ENCODE assay signal across 8 mouse cellular contexts in the genomic region with DNA sequence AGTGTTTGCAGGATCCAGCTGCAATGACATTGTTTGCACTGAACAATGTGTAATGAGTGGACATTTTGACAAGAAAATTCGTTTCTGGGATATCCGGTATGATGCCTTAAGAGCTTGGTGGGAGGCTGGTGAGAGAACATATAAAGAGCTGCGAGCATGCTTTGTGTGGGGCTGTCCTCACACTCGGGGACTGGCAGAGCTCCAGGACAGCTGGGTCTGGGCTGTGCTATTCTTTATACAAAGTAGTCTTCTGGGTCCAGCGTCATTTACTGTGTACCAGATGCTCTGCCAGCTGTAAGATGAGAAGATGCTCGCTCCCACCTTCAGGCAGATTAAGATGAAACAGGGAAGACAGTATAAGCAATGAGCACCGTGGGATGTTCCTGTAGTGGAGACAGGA. TPM values are rescaled to one million over a fixed set of nuclear protein-coding genes. Genes with fewer than 3 reads are reported as not detected.
DNase-seq lines count a peak whose midpoint lies in the region; ATAC-seq lines count a peak whose summit lies in the region.

No protein-coding gene starts in this region.

- no peak overlapping the region for H3K4me2 ChIP-seq in hindbrain, embryonic 15.5 days
- no peak overlapping the region for H3K4me2 ChIP-seq in hindbrain, embryonic 11.5 days (replicated peaks; ENCODE audit: low read depth, low read length)
- H3K4me2 ChIP-seq in intestine, embryonic 16.5 days (ENCODE audit: low read depth, low read length): no peak overlapping the region
- no peak overlapping the region for H3K4me2 ChIP-seq in neural tube, embryonic 15.5 days
- H3K4me2 ChIP-seq in midbrain, embryonic 13.5 days (replicated peaks): no peak overlapping the region

- no peak overlapping the region for H3K9ac ChIP-seq in hindbrain, embryonic 15.5 days
- H3K9ac ChIP-seq in hindbrain, embryonic 11.5 days (ENCODE audit: low read depth, low read length): no peak overlapping the region
- H3K9ac ChIP-seq in intestine, embryonic 16.5 days (ENCODE audit: low read depth, low read length): no peak overlapping the region
- H3K9ac ChIP-seq in neural tube, embryonic 15.5 days (replicated peaks): no peak overlapping the region
- no peak overlapping the region for H3K9ac ChIP-seq in midbrain, embryonic 13.5 days (replicated peaks)

- H3K27ac ChIP-seq in hindbrain, embryonic 15.5 days (replicated peaks): peak overlapping the region; percentile 39; the same call in 1 of the 2 replicates
- H3K27ac ChIP-seq in hindbrain, embryonic 11.5 days (ENCODE audit: low read depth, low read length): no peak overlapping the region
- H3K27ac ChIP-seq in intestine, embryonic 16.5 days (ENCODE audit: low read length): peak overlapping the region; percentile 80
- peak overlapping the region; percentile 45 for H3K27ac ChIP-seq in neural tube, embryonic 15.5 days (replicated peaks)
- no peak overlapping the region for H3K27ac ChIP-seq in midbrain, embryonic 13.5 days

- ATAC-seq in hindbrain, embryonic 15.5 days (ENCODE audit: low FRiP score, low read depth): peak; percentile 76; the same call in 1 of the 2 replicates
- ATAC-seq in hindbrain, embryonic 11.5 days (ENCODE audit: low FRiP score): no peak
- peak; percentile 86 for ATAC-seq in intestine, embryonic 16.5 days
- ATAC-seq in neural tube, embryonic 15.5 days (ENCODE audit: low FRiP score): peak; percentile 75; the same call in 1 of the 2 replicates
- no peak for ATAC-seq in midbrain, embryonic 13.5 days

- no peak overlapping the region for H3K4me3 ChIP-seq in hindbrain, embryonic 15.5 days
- no peak overlapping the region for H3K4me3 ChIP-seq in hindbrain, embryonic 11.5 days (ENCODE audit: low read depth, low read length)
- no peak overlapping the region for H3K4me3 ChIP-seq in intestine, embryonic 16.5 days (ENCODE audit: low read length)
- H3K4me3 ChIP-seq in neural tube, embryonic 15.5 days (replicated peaks): no peak overlapping the region
- no peak overlapping the region for H3K4me3 ChIP-seq in midbrain, embryonic 13.5 days (replicated peaks)

- H3K4me1 ChIP-seq in hindbrain, embryonic 15.5 days (replicated peaks): no peaks in the 10 kb centered on the region
- no peaks in the 10 kb centered on the region for H3K4me1 ChIP-seq in hindbrain, embryonic 11.5 days (replicated peaks; ENCODE audit: control insufficient read depth, insufficient read depth, low read length)
- H3K4me1 ChIP-seq in intestine, embryonic 16.5 days (ENCODE audit: control insufficient read depth, insufficient read depth, low read length): no peaks in the 10 kb centered on the region
- peaks cover 13% of the 10 kb centered on the region for H3K4me1 ChIP-seq in neural tube, embryonic 15.5 days
- H3K4me1 ChIP-seq in midbrain, embryonic 13.5 days (replicated peaks): no peaks in the 10 kb centered on the region

- H3K27me3 ChIP-seq in hindbrain, embryonic 15.5 days: no peaks in the 10 kb centered on the region
- H3K27me3 ChIP-seq in hindbrain, embryonic 11.5 days (ENCODE audit: control insufficient read depth, insufficient read depth, low read length): no peaks in the 10 kb centered on the region
- H3K27me3 ChIP-seq in intestine, embryonic 16.5 days (replicated peaks; ENCODE audit: control insufficient read depth, insufficient read depth, low read length): no peaks in the 10 kb centered on the region
- no peaks in the 10 kb centered on the region for H3K27me3 ChIP-seq in neural tube, embryonic 15.5 days (replicated peaks)
- H3K27me3 ChIP-seq in midbrain, embryonic 13.5 days: no peaks in the 10 kb centered on the region

- 63% methylated on average over 7 of the region's 7 CpGs for WGBS in hindbrain, embryonic 15.5 days
- WGBS in hindbrain, embryonic 11.5 days: 91% methylated on average over 7 of the region's 7 CpGs
- WGBS in intestine, embryonic 16.5 days: 58% methylated on average over 7 of the region's 7 CpGs
- WGBS in neural tube, embryonic 15.5 days: 56% methylated on average over 7 of the region's 7 CpGs
- WGBS in midbrain, embryonic 13.5 days: 89% methylated on average over 7 of the region's 7 CpGs

- H3K9me3 ChIP-seq in hindbrain, embryonic 15.5 days: no peaks in the 10 kb centered on the region
- H3K9me3 ChIP-seq in hindbrain, embryonic 11.5 days (ENCODE audit: control insufficient read depth, low read length): no peaks in the 10 kb centered on the region
- H3K9me3 ChIP-seq in intestine, embryonic 16.5 days (ENCODE audit: control insufficient read depth, low read length): no peaks in the 10 kb centered on the region
- no peaks in the 10 kb centered on the region for H3K9me3 ChIP-seq in neural tube, embryonic 15.5 days (replicated peaks)
- no peaks in the 10 kb centered on the region for H3K9me3 ChIP-seq in midbrain, embryonic 13.5 days

- peaks cover 83% of the 10 kb centered on the region for H3K36me3 ChIP-seq in hindbrain, embryonic 15.5 days
- H3K36me3 ChIP-seq in hindbrain, embryonic 11.5 days (ENCODE audit: control insufficient read depth, insufficient read depth, low read length): peaks cover 13% of the 10 kb centered on the region
- H3K36me3 ChIP-seq in intestine, embryonic 16.5 days (ENCODE audit: control insufficient read depth, insufficient read depth, low read length): peaks cover 22% of the 10 kb centered on the region
- peaks cover 84% of the 10 kb centered on the region for H3K36me3 ChIP-seq in neural tube, embryonic 15.5 days
- H3K36me3 ChIP-seq in midbrain, embryonic 13.5 days: peaks cover 89% of the 10 kb centered on the region

- no peak for DNase-seq in hindbrain, embryonic 11.5 days (ENCODE audit: low spot score)
- DNase-seq in frontal cortex, adult 2 months (ENCODE audit: extremely low spot score in 1 of 2, low spot score in 1 of 2): peak; percentile 63 to 78
- DNase-seq in ovary, postnatal 36 days (ENCODE audit: low spot score): no peak
- no peak for DNase-seq in Muller cell, postnatal 12 days (ENCODE audit: inconsistent ontology term)

RNA-seq across cellular contexts. Expression of a gene that starts 17.2 kb away (rescaled TPM):
- polyA plus RNA-seq in hindbrain, embryonic 15.5 days (2015; fragmentation: Nextera tagmentation; extraction: Ambion mirVana): 1.7 and 2.3 TPM in 2 replicates
- 1.8 and 2.6 TPM in 2 replicates for polyA plus RNA-seq in hindbrain, embryonic 11.5 days (2014; fragmentation: Nextera tagmentation; extraction: Ambion mirVana)
- polyA plus RNA-seq in frontal cortex, adult 2 months (2012; rRNA removed): 3.6 and 4.5 TPM in 2 replicates
- 0.72 and 0.91 TPM in 2 replicates for polyA plus RNA-seq in intestine, embryonic 16.5 days (2015; fragmentation: Nextera tagmentation; extraction: Ambion mirVana)
- polyA plus RNA-seq in neural tube, embryonic 15.5 days (2015; fragmentation: Nextera tagmentation; extraction: Ambion mirVana): 2.1 and 2.7 TPM in 2 replicates
- polyA plus RNA-seq in midbrain, embryonic 13.5 days (2015; fragmentation: Nextera tagmentation; extraction: Ambion mirVana): 2.5 and 3.2 TPM in 2 replicates

RNA-seq across cellular contexts. Expression of a gene that starts 30.6 kb away (rescaled TPM):
- polyA plus RNA-seq in hindbrain, embryonic 15.5 days (2015; fragmentation: Nextera tagmentation; extraction: Ambion mirVana): 71.4 and 73.9 TPM in 2 replicates
- polyA plus RNA-seq in hindbrain, embryonic 11.5 days (2014; fragmentation: Nextera tagmentation; extraction: Ambion mirVana): 37.8 and 39.7 TPM in 2 replicates
- polyA plus RNA-seq in frontal cortex, adult 2 months (2012; rRNA removed): 73.7 and 83.3 TPM in 2 replicates
- polyA plus RNA-seq in intestine, embryonic 16.5 days (2015; fragmentation: Nextera tagmentation; extraction: Ambion mirVana): 21.7 and 24.6 TPM in 2 replicates
- polyA plus RNA-seq in neural tube, embryonic 15.5 days (2015; fragmentation: Nextera tagmentation; extraction: Ambion mirVana): 65.4 and 74.5 TPM in 2 replicates
- 57.6 and 62.4 TPM in 2 replicates for polyA plus RNA-seq in midbrain, embryonic 13.5 days (2015; fragmentation: Nextera tagmentation; extraction: Ambion mirVana)

Comparison
In these comparisons a context has a peak if more than half of its experiments do, and no peak if none do; other contexts are left out.
1. ATAC-seq: peak in hindbrain, embryonic 15.5 days (single experiment), intestine, embryonic 16.5 days (single experiment) and neural tube, embryonic 15.5 days (single experiment); none in hindbrain, embryonic 11.5 days (single experiment) and midbrain, embryonic 13.5 days (single experiment).
2. H3K27ac ChIP-seq: peak in hindbrain, embryonic 15.5 days (single experiment), intestine, embryonic 16.5 days (single experiment) and neural tube, embryonic 15.5 days (single experiment); none in hindbrain, embryonic 11.5 days (single experiment) and midbrain, embryonic 13.5 days (single experiment).
3. DNase-seq: peak in frontal cortex, adult 2 months (2 of 2); none in hindbrain, embryonic 11.5 days (single experiment), ovary, postnatal 36 days (single experiment) and Muller cell, postnatal 12 days (single experiment).